Mouse (Mus musculus): ENCODE data around the gene 9530003J23Rik. TPM values are rescaled to one million over a fixed set of nuclear protein-coding genes. Genes with fewer than 3 reads are reported as not detected.
"Not testable (repeated sequence)": the region's sequence is repeated elsewhere in the genome, so short reads cannot be mapped to it uniquely, and the experiment has no call there.

9530003J23Rik gene
- polyA plus RNA-seq, 1 experiment from 2014 or later = not detected

GRCm38 (mm10) chr10:117223758-117224101 is 14.8 kb downstream of the 9530003J23Rik start:
- H3K36me3 ChIP-seq = peaks cover 32% of the 10 kb centered on the region
- WGBS = 0% methylated on average over 9 of the region's 9 CpGs
- H3K9ac ChIP-seq = peak overlapping the region; percentile 92
- peaks cover 13% of the 10 kb centered on the region for H3K4me1 ChIP-seq
- no peak overlapping the region for H3K27ac ChIP-seq
- H3K4me3 ChIP-seq = peak overlapping the region; percentile 87
- H3K9me3 ChIP-seq = no peaks in the 10 kb centered on the region
- H3K4me2 ChIP-seq (replicated peaks) = peak overlapping the region; percentile 87
- ATAC-seq (ENCODE audit: low FRiP score, low read depth) = peak; percentile 57
- no peaks in the 10 kb centered on the region for H3K27me3 ChIP-seq (replicated peaks)

DNA sequence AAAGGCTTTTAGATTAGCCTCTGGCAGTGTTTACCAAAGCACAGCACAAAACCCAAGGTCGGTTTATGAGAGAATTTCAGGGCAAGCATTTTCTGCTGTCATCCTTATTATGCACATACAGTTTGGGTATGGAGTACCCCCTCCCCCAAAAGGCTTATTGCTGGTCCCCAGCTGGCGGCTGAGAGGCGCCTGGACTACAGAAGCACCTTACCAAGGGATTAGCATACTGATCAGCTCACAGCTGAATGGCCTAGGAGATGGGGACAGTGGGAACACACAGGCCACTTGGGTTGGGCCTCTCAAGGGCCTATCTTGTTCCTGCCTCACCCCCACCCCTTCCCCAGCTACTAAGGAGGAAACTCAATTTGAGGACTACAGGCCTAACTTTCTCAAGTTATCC is 15.7 kb downstream of the 9530003J23Rik start:
- WGBS = 79% methylated on average over 3 of the region's 3 CpGs
- Histone ChIP-seq H3K4me2 (replicated peaks) (peak overlapping the region; percentile 87), H3K36me3 (peaks cover 41% of the 10 kb centered on the region), H3K4me3 (no peak overlapping the region), H3K27ac (no peak overlapping the region), H3K27me3 (replicated peaks) (no peaks in the 10 kb centered on the region), H3K4me1 (peaks cover 13% of the 10 kb centered on the region), H3K9me3 (no peaks in the 10 kb centered on the region), H3K9ac (0 out of 2 replicates have a peak overlapping the region, but pooled peaks have one; percentile 29)
- no peak for ATAC-seq (ENCODE audit: low FRiP score, low read depth)

DNA sequence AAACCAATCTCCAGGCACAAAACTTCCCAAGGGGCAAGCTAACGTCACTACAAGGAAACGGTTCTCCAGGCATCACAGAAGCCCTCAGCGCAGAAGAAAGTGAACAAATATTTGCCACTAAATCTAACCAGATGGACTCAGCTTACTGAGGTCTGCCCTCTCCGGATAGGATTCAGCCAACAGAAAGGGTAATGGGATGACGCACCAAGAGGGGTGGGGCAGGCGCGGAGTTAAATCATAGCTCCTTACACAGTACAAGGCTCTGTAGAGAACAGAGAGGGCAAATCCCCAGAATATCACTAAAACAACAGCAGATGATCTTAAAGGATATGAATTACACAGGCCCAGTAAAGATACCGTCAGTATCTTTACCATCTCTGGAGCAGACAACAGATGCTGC is 20.2 kb downstream of the 9530003J23Rik start:
- WGBS = 96% methylated on average over 8 of the region's 8 CpGs
- Histone ChIP-seq H3K9me3 (no peaks in the 10 kb centered on the region), H3K27me3 (replicated peaks) (no peaks in the 10 kb centered on the region), H3K9ac (no peak overlapping the region), H3K4me1 (peaks cover 9% of the 10 kb centered on the region), H3K4me2 (replicated peaks) (no peak overlapping the region), H3K27ac (no peak overlapping the region), H3K4me3 (no peak overlapping the region), H3K36me3 (peaks cover 74% of the 10 kb centered on the region)
- no peak for ATAC-seq (ENCODE audit: low FRiP score, low read depth)

DNA sequence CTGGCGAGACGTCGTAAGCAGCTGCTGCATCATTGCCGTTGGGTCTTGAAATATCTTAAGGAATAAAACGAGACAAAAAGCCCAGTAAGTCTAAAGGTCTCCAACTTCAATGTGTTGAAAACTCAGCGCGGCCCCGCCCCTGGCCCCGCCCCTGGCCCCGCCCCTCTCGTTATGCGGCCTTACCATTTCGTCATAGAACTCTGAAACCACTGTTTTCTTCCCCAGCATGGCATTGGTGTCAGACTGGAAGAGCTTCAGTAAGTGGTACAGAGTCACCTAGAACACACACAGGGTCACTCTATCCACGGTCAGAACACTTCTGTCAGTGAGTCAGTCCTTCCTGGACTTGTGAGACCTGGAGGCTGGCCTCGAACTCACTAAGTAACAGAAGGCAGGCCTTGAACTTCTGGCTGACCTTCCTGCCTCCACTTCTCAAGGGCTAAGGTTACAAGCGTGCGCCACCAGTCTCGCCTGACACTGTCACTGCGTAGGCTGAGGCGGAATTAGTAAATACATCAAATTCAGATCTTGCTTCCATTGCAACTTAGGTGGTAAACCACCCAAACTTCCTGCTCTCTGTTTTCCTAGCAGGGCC is 21.2 kb downstream of the 9530003J23Rik start:
- no peak overlapping the region for H3K9ac ChIP-seq
- H3K36me3 ChIP-seq = peaks cover 71% of the 10 kb centered on the region
- H3K27me3 ChIP-seq (replicated peaks) = no peaks in the 10 kb centered on the region
- no peaks in the 10 kb centered on the region for H3K9me3 ChIP-seq
- no peak overlapping the region for H3K27ac ChIP-seq
- H3K4me2 ChIP-seq (replicated peaks) = no peak overlapping the region
- no peak for ATAC-seq (ENCODE audit: low FRiP score, low read depth)
- H3K4me3 ChIP-seq = no peak overlapping the region
- WGBS = 82% methylated on average over 20 of the region's 20 CpGs
- H3K4me1 ChIP-seq = no peaks in the 10 kb centered on the region; the same call in 1 of the 2 replicates

DNA sequence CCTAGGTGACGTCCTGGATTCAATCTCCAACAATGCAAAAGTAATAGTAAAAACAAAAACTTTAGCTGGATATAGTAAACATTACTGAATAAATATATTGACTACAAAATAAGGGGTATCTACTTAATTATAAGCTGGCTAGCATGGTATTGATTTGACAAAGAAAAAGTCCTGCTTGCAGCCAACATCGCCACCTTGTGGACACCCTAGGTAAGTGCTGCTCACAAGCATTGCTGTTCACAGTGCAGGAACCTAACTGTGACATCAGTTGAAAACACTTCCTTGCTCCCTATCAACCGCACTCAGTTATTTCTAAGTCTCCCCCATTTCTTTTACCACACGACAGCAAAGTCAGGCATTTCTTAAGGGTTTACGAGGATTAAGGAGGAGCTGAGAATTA is 21.7 kb downstream of the 9530003J23Rik start:
- no peak for ATAC-seq (ENCODE audit: low FRiP score, low read depth)
- 73% methylated on average over 5 of the region's 5 CpGs for WGBS

DNA sequence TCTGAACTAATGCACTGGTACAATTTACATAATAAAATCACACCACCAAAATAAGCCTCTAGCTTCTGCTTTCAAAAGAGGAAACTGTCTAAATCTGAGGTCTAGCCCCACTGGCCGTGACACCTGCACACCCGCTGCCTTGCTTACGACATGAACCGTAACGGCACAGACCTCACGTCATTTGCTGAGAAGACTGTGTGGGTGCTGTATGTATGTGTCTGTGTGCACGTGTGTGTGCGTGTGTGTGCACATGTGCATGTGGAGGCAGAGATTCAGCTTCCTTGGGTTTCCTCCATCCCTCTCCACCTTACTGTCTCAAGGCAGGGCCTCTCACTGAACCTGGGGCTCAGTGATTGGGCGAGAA is 22.4 kb downstream of the 9530003J23Rik start:
- Histone ChIP-seq H3K36me3 (peaks cover 67% of the 10 kb centered on the region), H3K9me3 (no peaks in the 10 kb centered on the region), H3K4me3 (no peak overlapping the region), H3K27ac (no peak overlapping the region), H3K9ac (no peak overlapping the region), H3K4me1 (no peaks in the 10 kb centered on the region), H3K4me2 (replicated peaks) (no peak overlapping the region), H3K27me3 (replicated peaks) (no peaks in the 10 kb centered on the region)
- ATAC-seq (ENCODE audit: low FRiP score, low read depth) = no peak
- 98% methylated on average over 9 of the region's 9 CpGs for WGBS

More for the DNA sequence above, 21.7 kb downstream of the 9530003J23Rik start:
- Histone ChIP-seq H3K36me3 (peaks cover 69% of the 10 kb centered on the region), H3K4me1 (no peaks in the 10 kb centered on the region), H3K9ac (no peak overlapping the region), H3K9me3 (no peaks in the 10 kb centered on the region), H3K27ac (no peak overlapping the region), H3K4me2 (replicated peaks) (no peak overlapping the region), H3K4me3 (no peak overlapping the region), H3K27me3 (replicated peaks) (no peaks in the 10 kb centered on the region)

- H3K36me3 ChIP-seq = peaks cover 64% of the 10 kb centered on the region
- no peak overlapping the region for H3K4me2 ChIP-seq (replicated peaks)
- H3K27ac ChIP-seq = no peak overlapping the region
- no peaks in the 10 kb centered on the region for H3K4me1 ChIP-seq
- no peak overlapping the region for H3K4me3 ChIP-seq
- no peak overlapping the region for H3K9ac ChIP-seq
- no peaks in the 10 kb centered on the region for H3K27me3 ChIP-seq (replicated peaks)
- WGBS = 95% methylated on average over 25 of the region's 25 CpGs
- H3K9me3 ChIP-seq = no peaks in the 10 kb centered on the region
- ATAC-seq (ENCODE audit: low FRiP score, low read depth) = no peak
These were observed 22.9 kb downstream of the 9530003J23Rik start for GRCm38 (mm10) chr10:117215409-117216131.

- Histone ChIP-seq H3K4me2 (replicated peaks) (no peak overlapping the region), H3K9ac (no peak overlapping the region), H3K4me1 (no peaks in the 10 kb centered on the region), H3K4me3 (no peak overlapping the region), H3K27ac (no peak overlapping the region), H3K36me3 (peaks cover 24% of the 10 kb centered on the region), H3K9me3 (no peaks in the 10 kb centered on the region), H3K27me3 (replicated peaks) (no peaks in the 10 kb centered on the region)
- no peak for ATAC-seq (ENCODE audit: low FRiP score, low read depth)
- 93% methylated on average over 6 of the region's 6 CpGs for WGBS
These were observed 27.5 kb downstream of the 9530003J23Rik start for GRCm38 (mm10) chr10:117211023-117211422.

DNA sequence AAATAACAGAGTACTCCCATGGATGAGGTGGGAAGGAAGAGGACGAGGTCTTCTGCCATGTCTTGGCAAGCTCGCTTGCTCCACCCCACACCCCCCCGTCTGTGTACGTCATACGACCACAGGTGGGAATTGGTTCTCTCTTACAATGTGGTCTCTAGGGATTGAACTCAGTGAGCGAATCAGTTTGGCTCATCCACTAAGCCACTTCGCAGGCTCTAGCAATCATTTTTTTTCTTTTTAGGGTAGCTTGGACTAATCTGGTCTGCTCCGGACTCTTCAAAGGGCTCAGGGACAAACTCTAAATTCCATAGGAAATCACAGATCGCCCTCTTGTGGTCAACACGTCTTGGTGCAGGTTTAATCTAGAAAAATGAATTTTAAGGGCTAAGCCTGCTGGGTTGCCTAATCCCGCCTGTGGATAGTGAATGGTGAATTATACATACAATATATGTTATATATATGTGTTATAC is 29.0 kb downstream of the 9530003J23Rik start:
- 23% methylated on average over 11 of the region's 11 CpGs for WGBS
- Histone ChIP-seq H3K27me3 (replicated peaks) (no peaks in the 10 kb centered on the region), H3K4me2 (replicated peaks) (peak overlapping the region; percentile 55), H3K9me3 (no peaks in the 10 kb centered on the region), H3K9ac (no peak overlapping the region), H3K27ac (no peak overlapping the region), H3K4me1 (no peaks in the 10 kb centered on the region), H3K4me3 (peak overlapping the region; percentile 5; the same call in 1 of the 2 replicates), H3K36me3 (peaks cover 10% of the 10 kb centered on the region)
- ATAC-seq (ENCODE audit: low FRiP score, low read depth) = peak; percentile 74

GRCm38 (mm10) chr10:117208787-117209186 is 29.7 kb downstream of the 9530003J23Rik start:
- ATAC-seq (ENCODE audit: low FRiP score, low read depth); H3K9ac ChIP-seq; H3K27ac ChIP-seq; H3K4me3 ChIP-seq; H3K36me3 ChIP-seq; H3K4me2 ChIP-seq (replicated peaks); H3K27me3 ChIP-seq (replicated peaks); H3K9me3 ChIP-seq; H3K4me1 ChIP-seq: not testable (repeated sequence)
- 89% methylated on average over 6 of the region's 6 CpGs for whole genome bisulfite sequencing

DNA sequence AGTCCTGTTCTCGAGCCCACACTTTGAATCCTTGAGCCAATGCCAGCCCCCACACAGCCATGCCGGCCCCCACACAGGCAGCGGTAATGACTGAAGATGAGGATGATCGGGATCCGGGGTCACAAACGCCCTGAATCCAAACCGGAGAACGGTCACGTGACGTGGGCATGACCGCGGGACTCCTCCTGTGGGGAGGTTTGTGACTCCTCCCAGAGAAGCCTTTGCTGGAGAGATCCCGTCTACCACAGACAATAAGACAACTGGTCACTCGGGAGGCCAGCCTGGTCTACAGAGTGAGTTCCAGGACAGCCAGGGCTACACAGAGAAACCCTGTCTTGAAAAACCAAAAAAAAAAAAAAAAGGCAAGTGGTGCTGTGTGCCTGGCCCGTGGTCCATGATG is 30.3 kb downstream of the 9530003J23Rik start:
- H3K4me1 ChIP-seq = no peaks in the 10 kb centered on the region
- no peak overlapping the region for H3K9ac ChIP-seq
- no peaks in the 10 kb centered on the region for H3K9me3 ChIP-seq
- ATAC-seq (ENCODE audit: low FRiP score, low read depth) = no peak
- 69% methylated on average over 15 of the region's 15 CpGs for WGBS
- no peaks in the 10 kb centered on the region for H3K27me3 ChIP-seq (replicated peaks)
- no peak overlapping the region for H3K4me2 ChIP-seq (replicated peaks)
- H3K36me3 ChIP-seq = peaks cover 8% of the 10 kb centered on the region; the same call in 1 of the 2 replicates
- no peak overlapping the region for H3K4me3 ChIP-seq
- H3K27ac ChIP-seq = no peak overlapping the region

- ATAC-seq (ENCODE audit: low FRiP score, low read depth) = no peak
- WGBS = 98% methylated on average over 3 of the region's 3 CpGs
- Histone ChIP-seq H3K36me3 (no peaks in the 10 kb centered on the region), H3K9me3 (no peaks in the 10 kb centered on the region), H3K27me3 (replicated peaks) (no peaks in the 10 kb centered on the region), H3K27ac (no peak overlapping the region), H3K9ac (no peak overlapping the region), H3K4me2 (replicated peaks) (no peak overlapping the region), H3K4me3 (no peak overlapping the region), H3K4me1 (no peaks in the 10 kb centered on the region)
These were observed 32.4 kb downstream of the 9530003J23Rik start for GRCm38 (mm10) chr10:117206070-117206469.
